In the genomic region with DNA sequence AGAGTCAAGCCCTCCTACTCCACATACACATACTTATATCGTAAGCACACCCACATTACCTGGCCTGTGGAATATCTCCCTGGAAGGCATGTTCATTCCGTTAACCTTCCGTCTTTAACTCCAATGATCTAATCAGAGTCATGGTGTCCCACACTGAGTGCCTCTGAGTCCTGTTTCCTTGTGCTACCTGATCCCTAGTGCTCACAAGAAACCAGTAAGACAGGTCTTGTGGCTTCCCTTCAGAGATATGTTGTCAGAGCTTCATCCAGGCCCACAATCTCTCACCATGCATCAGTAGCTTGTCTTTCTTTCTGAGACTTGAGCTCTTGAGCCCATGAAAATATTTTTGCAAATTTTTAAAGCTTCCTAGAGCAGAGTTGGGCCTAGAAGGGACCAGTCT, we compare ENCODE assay signal across 18 mouse cellular contexts.
"Had no signal": no experiment of that assay in that cellular context is flagged by ENCODE, and none has a peak within 500 bp of the region (broad histone marks: within the 10 kb centered on the region; RNA-seq: fewer than 3 reads in every experiment).

No protein-coding gene starts in this region.

- ATAC-seq: midbrain, embryonic 16.5 days had no signal

- H3K27ac ChIP-seq: midbrain, embryonic 10.5 days; midbrain, embryonic 12.5 days; neural tube, embryonic 15.5 days had no signal

- H3K4me3 ChIP-seq: midbrain, embryonic 10.5 days; midbrain, embryonic 12.5 days; myocyte; neural tube, embryonic 13.5 days; neural tube, embryonic 15.5 days had no signal

- H3K9ac ChIP-seq: lung, embryonic 14.5 days; midbrain, embryonic 12.5 days; neural tube, embryonic 13.5 days; neural tube, embryonic 15.5 days had no signal

- H3K4me2 ChIP-seq: lung, embryonic 14.5 days; midbrain, embryonic 12.5 days; neural tube, embryonic 13.5 days; neural tube, embryonic 15.5 days had no signal

- H3K36me3 ChIP-seq: midbrain, embryonic 10.5 days; midbrain, embryonic 12.5 days; neural tube, embryonic 13.5 days; neural tube, embryonic 15.5 days had no signal

- DNase-seq: lung, adult 18-20 months; lung, embryonic 14.5 days; lung, postnatal 10 days; lung, postnatal 4 days; midbrain, embryonic 14.5 days; right cerebral cortex, adult 18-20 months; right cerebral cortex, postnatal 25 days; right cerebral cortex, postnatal 4 days; spleen, adult 18-20 months; thymus, adult 18-20 months; thymus, postnatal 14 days; thymus, postnatal 36 days had no signal

- H3K9me3 ChIP-seq: midbrain, embryonic 10.5 days; midbrain, embryonic 12.5 days; neural tube, embryonic 13.5 days; neural tube, embryonic 15.5 days had no signal

- H3K27me3 ChIP-seq: midbrain, embryonic 12.5 days; neural tube, embryonic 13.5 days; neural tube, embryonic 15.5 days had no signal
